Mouse (Mus musculus): ENCODE data around the gene Arhgap31. TPM values are rescaled to one million over a fixed set of nuclear protein-coding genes. Genes with fewer than 3 reads are reported as not detected.

Gene Arhgap31
- 10 to 100 TPM; 20.3 to 25.5 TPM for total RNA-seq (2021)
- long read RNA-seq, experiment 1, partial matches to known transcripts, result 3 of 6 reads
- long read RNA-seq, experiment 1, other reads (novel, unspliced or antisense), result 3 of 6 reads
- long read RNA-seq, experiment 2, partial matches to known transcripts, result 1 of 3 reads
- long read RNA-seq, experiment 2, other reads (novel, unspliced or antisense), result 2 of 3 reads

GRCm38 (mm10) chr16:38712581-38713403 is at the start of gene Arhgap31:
TSS of gene Arhgap31 (minus strand) at chr16:38713274.
- peak; percentile 81 to 84 for DNase-seq (ENCODE audit: low spot score in 2 of 2)

- no peak for DNase-seq (ENCODE audit: low spot score in 2 of 2)
Observed at GRCm38 (mm10) chr16:38762401-38762800, 49.3 kb upstream of the Arhgap31 start.

GRCm38 (mm10) chr16:38761972-38762371 is 48.9 kb upstream of the Arhgap31 start:
- no peak for DNase-seq (ENCODE audit: low spot score in 2 of 2)

- DNase-seq (ENCODE audit: low spot score in 2 of 2), result no peak
Observed at GRCm38 (mm10) chr16:38760834-38761375, 47.8 kb upstream of the Arhgap31 start.

GRCm38 (mm10) chr16:38760239-38760638 is 47.2 kb upstream of the Arhgap31 start:
- no peak for DNase-seq (ENCODE audit: low spot score in 2 of 2)

- DNase-seq (ENCODE audit: low spot score in 2 of 2), result no peak
Observed at GRCm38 (mm10) chr16:38758104-38758861, 45.2 kb upstream of the Arhgap31 start.

- no peak for DNase-seq (ENCODE audit: low spot score in 2 of 2)
Observed at GRCm38 (mm10) chr16:38757626-38758025, 44.6 kb upstream of the Arhgap31 start.

GRCm38 (mm10) chr16:38756572-38756971 is 43.5 kb upstream of the Arhgap31 start:
- no peak for DNase-seq (ENCODE audit: low spot score in 2 of 2)

- no peak for DNase-seq (ENCODE audit: low spot score in 2 of 2)
Observed at GRCm38 (mm10) chr16:38756177-38756503, 43.1 kb upstream of the Arhgap31 start.

- no peak for DNase-seq (ENCODE audit: low spot score in 2 of 2)
Observed at GRCm38 (mm10) chr16:38755452-38756176, 42.5 kb upstream of the Arhgap31 start.

GRCm38 (mm10) chr16:38753631-38754030 is 40.6 kb upstream of the Arhgap31 start:
- peak in 1 of 2 experiments; percentile 12 for DNase-seq (ENCODE audit: low spot score in 2 of 2)

- no peak for DNase-seq (ENCODE audit: low spot score in 2 of 2)
Observed at GRCm38 (mm10) chr16:38750803-38751202, 37.7 kb upstream of the Arhgap31 start.

GRCm38 (mm10) chr16:38743941-38744673 is 31.0 kb upstream of the Arhgap31 start:
- DNase-seq (ENCODE audit: low spot score in 2 of 2), result peak in 1 of 2 experiments; percentile 11

- DNase-seq (ENCODE audit: low spot score in 2 of 2), result peak; percentile 20 to 23
Observed at GRCm38 (mm10) chr16:38742659-38743131, 29.6 kb upstream of the Arhgap31 start.

GRCm38 (mm10) chr16:38742113-38742658 is 29.1 kb upstream of the Arhgap31 start, which contains the start of gene B4galt4:
TSS of gene B4galt4 (plus strand) at chr16:38742264.
- peak; percentile 79 for DNase-seq (ENCODE audit: low spot score in 2 of 2)

GRCm38 (mm10) chr16:38741204-38741903 is 28.3 kb upstream of the Arhgap31 start:
- no peak for DNase-seq (ENCODE audit: low spot score in 2 of 2)

- DNase-seq (ENCODE audit: low spot score in 2 of 2), result peak in 1 of 2 experiments; percentile 14
Observed at GRCm38 (mm10) chr16:38730921-38731320, 17.8 kb upstream of the Arhgap31 start.

- DNase-seq (ENCODE audit: low spot score in 2 of 2), result no peak
Observed at GRCm38 (mm10) chr16:38729610-38730288, 16.7 kb upstream of the Arhgap31 start.
